Mouse (Mus musculus) kidney, adult 2 months (tissue): ENCODE results near the gene Cyp4f39.
A peak's percentile ranks its signal among the peaks of the same experiment; 100 is the strongest.

Source experiments
- CTCF ChIP-seq: fragments of 200-500 bp; conservative IDR thresholded peaks from 2 replicates; pipeline ENCODE4 v1.5.1; 2011; ENCODE audit warnings: low read depth, mild to moderate bottlenecking, control low read depth, low read length, moderate library complexity, mixed read lengths; ENCODE audit not compliant: insufficient read depth, insufficient read length
- POLR2A ChIP-seq: fragments of 200-500 bp; IDR thresholded peaks from one replicate; pipeline ENCODE4 v1.6.1; 2011; ENCODE audit warnings: low read depth, low read length, control low read depth

GRCm38 (mm10) chr17:32449042-32449441 lies 3.5 kb upstream of the Cyp4f39 start:
- TF ChIP-seq POLR2A: no peak
- TF ChIP-seq CTCF: 0 out of 2 replicates have a peak, but pooled peaks have one; percentile 9
